Mouse (Mus musculus): ENCODE measurements around the gene Mterf1a. TPM values are rescaled to one million over a fixed set of nuclear protein-coding genes. Genes with fewer than 3 reads are reported as not detected.
"Not testable (repeated sequence)": the region's sequence is repeated elsewhere in the genome, so short reads cannot be mapped to it uniquely, and the experiment has no call there.

Gene Mterf1a
- polyA plus RNA-seq, 1 experiment from 2014 or later: 4.8 TPM

DNA sequence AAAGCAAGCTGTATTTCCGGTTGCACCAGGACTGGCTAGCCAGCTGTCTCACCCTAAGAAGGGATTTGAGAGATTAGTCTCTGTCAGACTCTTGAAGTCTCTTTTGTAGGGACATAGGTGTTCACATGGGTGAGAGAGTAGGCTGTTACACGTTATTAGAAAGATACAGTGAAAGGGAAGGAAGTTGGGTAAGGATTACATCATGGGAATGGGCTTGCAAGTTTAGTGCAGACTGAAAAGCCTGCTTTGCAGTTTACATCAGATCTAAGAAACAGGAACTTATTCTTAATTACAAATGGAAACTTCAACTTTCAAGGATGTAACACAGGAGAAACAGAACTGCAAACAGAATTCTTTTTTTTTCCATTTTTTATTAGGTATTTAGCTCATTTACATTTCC is 11.7 kb upstream of the Mterf1a start:
- WGBS: 61% methylated on average over 2 of the region's 2 CpGs
- Histone ChIP-seq H3K27me3 (ENCODE audit: control insufficient read depth, insufficient read depth, low read length) (no peaks in the 10 kb centered on the region), H3K4me3 (ENCODE audit: control insufficient read depth in 1 of 2, insufficient read depth in 1 of 2, low read depth in 1 of 2, low read length in 2 of 2) (no peak overlapping the region), H3K4me2 (ENCODE audit: low read length) (no peak overlapping the region), H3K9ac (ENCODE audit: low read length) (no peak overlapping the region), H3K36me3 (ENCODE audit: control insufficient read depth, insufficient read depth, low read length) (no peaks in the 10 kb centered on the region), H3K9me3 (ENCODE audit: control insufficient read depth, low read length) (no peaks in the 10 kb centered on the region), H3K4me1 (ENCODE audit: control insufficient read depth in 2 of 2, insufficient read depth in 2 of 2, low read length in 2 of 2) (peaks cover 0 to 3% of the 10 kb centered on the region in 2 experiments; a peak in 2 of 4 replicates), H3K27ac (replicated peaks in 1 of 2; ENCODE audit: control insufficient read depth in 1 of 2, insufficient read depth in 1 of 2, low read depth in 2 of 2, low read length in 2 of 2) (no peak overlapping the region)
- no peak for ATAC-seq (ENCODE audit: insufficient number of reproducible peaks, insufficient read depth, low FRiP score, low read depth)

DNA sequence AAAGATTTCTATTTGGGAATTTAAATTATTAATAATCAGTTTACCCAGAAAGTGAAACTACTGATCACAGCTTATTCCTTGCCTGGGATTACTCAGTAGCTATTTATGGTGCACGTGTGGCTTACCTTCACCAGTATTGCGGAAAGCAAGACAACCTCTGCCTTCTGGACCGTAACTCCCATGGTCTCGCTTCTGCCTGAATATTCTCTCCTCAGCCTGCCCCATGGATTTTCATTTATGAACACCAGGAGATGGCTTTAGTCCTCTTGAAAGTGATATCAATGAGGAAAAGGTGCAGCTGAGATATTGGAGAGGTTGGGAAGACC is 524 bp upstream of the Mterf1a start:
- not testable (repeated sequence) for H3K4me1 ChIP-seq (ENCODE audit: control insufficient read depth in 2 of 2, insufficient read depth in 2 of 2, low read length in 2 of 2); H3K4me2 ChIP-seq (ENCODE audit: low read length); ATAC-seq (ENCODE audit: insufficient number of reproducible peaks, insufficient read depth, low FRiP score, low read depth); H3K27ac ChIP-seq (replicated peaks in 1 of 2; ENCODE audit: control insufficient read depth in 1 of 2, insufficient read depth in 1 of 2, low read depth in 2 of 2, low read length in 2 of 2); H3K9me3 ChIP-seq (ENCODE audit: control insufficient read depth, low read length); H3K27me3 ChIP-seq (ENCODE audit: control insufficient read depth, insufficient read depth, low read length); H3K9ac ChIP-seq (ENCODE audit: low read length); H3K36me3 ChIP-seq (ENCODE audit: control insufficient read depth, insufficient read depth, low read length)
- peak overlapping the region in 1 of 2 experiments; percentile 19; a peak in 1 of 4 replicates for H3K4me3 ChIP-seq (ENCODE audit: control insufficient read depth in 1 of 2, insufficient read depth in 1 of 2, low read depth in 1 of 2, low read length in 2 of 2)
- 90% methylated on average over 4 of the region's 4 CpGs for WGBS

DNA sequence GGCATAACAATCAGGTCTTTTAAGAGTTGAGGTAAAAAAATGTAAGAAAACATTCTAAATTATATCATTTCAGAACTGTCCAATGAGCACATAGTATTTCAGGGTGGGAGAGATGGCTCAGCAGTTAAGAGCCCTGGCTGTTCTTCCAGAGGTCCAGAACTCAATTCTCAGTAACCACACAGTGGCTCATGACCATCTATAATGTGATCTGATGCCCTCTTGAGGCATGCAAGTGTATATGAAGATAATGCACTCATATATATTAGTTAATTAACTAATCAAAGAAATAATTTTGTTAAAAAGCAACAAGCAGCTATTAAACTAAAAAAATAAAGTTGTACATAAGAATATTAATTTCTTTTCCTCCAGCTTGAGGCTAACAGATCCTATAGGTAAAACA is 4.5 kb downstream of the Mterf1a start:
- Histone ChIP-seq H3K4me2 (ENCODE audit: low read length) (no peak overlapping the region), H3K9me3 (ENCODE audit: control insufficient read depth, low read length) (no peaks in the 10 kb centered on the region), H3K4me1 (ENCODE audit: control insufficient read depth in 2 of 2, insufficient read depth in 2 of 2, low read length in 2 of 2) (no peaks in the 10 kb centered on the region), H3K4me3 (ENCODE audit: control insufficient read depth in 1 of 2, insufficient read depth in 1 of 2, low read depth in 1 of 2, low read length in 2 of 2) (no peak overlapping the region), H3K9ac (ENCODE audit: low read length) (no peak overlapping the region), H3K36me3 (ENCODE audit: control insufficient read depth, insufficient read depth, low read length) (no peaks in the 10 kb centered on the region), H3K27me3 (ENCODE audit: control insufficient read depth, insufficient read depth, low read length) (no peaks in the 10 kb centered on the region), H3K27ac (replicated peaks in 1 of 2; ENCODE audit: control insufficient read depth in 1 of 2, insufficient read depth in 1 of 2, low read depth in 2 of 2, low read length in 2 of 2) (no peak overlapping the region)
- no peak for ATAC-seq (ENCODE audit: insufficient number of reproducible peaks, insufficient read depth, low FRiP score, low read depth)

DNA sequence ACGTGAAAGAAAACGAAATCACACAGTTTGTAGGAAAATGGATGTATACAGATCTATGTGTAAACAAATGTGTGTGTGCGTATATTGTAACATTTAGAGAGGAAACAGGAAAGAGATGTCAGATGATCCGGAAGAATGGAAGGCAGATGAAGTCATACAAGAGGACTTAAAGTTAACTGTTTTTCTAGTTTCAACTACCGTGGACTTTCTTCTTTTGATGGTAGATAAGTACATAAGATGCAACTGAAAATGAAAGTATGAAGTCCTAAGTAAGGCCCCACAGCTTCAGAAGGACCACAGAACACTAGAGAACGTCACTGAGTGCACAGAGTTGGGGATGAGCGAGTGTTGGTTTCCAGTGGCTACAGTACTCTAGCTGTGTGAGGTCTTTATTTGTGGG is 6.9 kb downstream of the Mterf1a start:
- not testable (repeated sequence) for H3K9ac ChIP-seq (ENCODE audit: low read length); H3K4me3 ChIP-seq (ENCODE audit: control insufficient read depth in 1 of 2, insufficient read depth in 1 of 2, low read depth in 1 of 2, low read length in 2 of 2); ATAC-seq (ENCODE audit: insufficient number of reproducible peaks, insufficient read depth, low FRiP score, low read depth); H3K9me3 ChIP-seq (ENCODE audit: control insufficient read depth, low read length); H3K4me2 ChIP-seq (ENCODE audit: low read length); H3K27me3 ChIP-seq (ENCODE audit: control insufficient read depth, insufficient read depth, low read length); H3K36me3 ChIP-seq (ENCODE audit: control insufficient read depth, insufficient read depth, low read length); H3K4me1 ChIP-seq (ENCODE audit: control insufficient read depth in 2 of 2, insufficient read depth in 2 of 2, low read length in 2 of 2); H3K27ac ChIP-seq (replicated peaks in 1 of 2; ENCODE audit: control insufficient read depth in 1 of 2, insufficient read depth in 1 of 2, low read depth in 2 of 2, low read length in 2 of 2)
- 74% methylated on average over 6 of the region's 7 CpGs for WGBS

DNA sequence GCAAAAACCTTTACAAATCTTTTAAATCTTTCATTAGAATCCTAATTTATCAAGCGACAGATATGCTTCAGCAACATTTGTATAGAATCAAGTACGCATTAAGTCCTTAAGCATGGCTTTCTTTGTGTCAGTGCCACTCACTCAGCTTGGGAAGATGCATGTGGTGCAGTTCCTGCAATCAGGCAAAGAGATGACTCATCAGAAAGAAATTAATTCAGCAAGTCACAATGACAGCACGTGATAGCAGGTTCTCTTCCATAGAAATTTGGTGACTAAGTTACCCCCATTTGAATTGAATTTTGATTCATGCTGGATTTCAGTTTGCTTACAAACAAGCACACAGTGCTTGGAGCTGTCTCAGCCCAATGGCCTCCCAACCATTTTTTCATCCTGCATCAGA is 20.2 kb downstream of the Mterf1a start:
- WGBS: 71% methylated on average over 3 of the region's 3 CpGs
- Histone ChIP-seq H3K36me3 (ENCODE audit: control insufficient read depth, insufficient read depth, low read length) (no peaks in the 10 kb centered on the region), H3K27ac (replicated peaks in 1 of 2; ENCODE audit: control insufficient read depth in 1 of 2, insufficient read depth in 1 of 2, low read depth in 2 of 2, low read length in 2 of 2) (no peak overlapping the region), H3K9ac (ENCODE audit: low read length) (no peak overlapping the region), H3K4me1 (ENCODE audit: control insufficient read depth in 2 of 2, insufficient read depth in 2 of 2, low read length in 2 of 2) (no peaks in the 10 kb centered on the region), H3K4me2 (ENCODE audit: low read length) (no peak overlapping the region), H3K27me3 (ENCODE audit: control insufficient read depth, insufficient read depth, low read length) (no peaks in the 10 kb centered on the region), H3K4me3 (ENCODE audit: control insufficient read depth in 1 of 2, insufficient read depth in 1 of 2, low read depth in 1 of 2, low read length in 2 of 2) (no peak overlapping the region), H3K9me3 (ENCODE audit: control insufficient read depth, low read length) (no peaks in the 10 kb centered on the region)
- ATAC-seq (ENCODE audit: insufficient number of reproducible peaks, insufficient read depth, low FRiP score, low read depth): no peak

DNA sequence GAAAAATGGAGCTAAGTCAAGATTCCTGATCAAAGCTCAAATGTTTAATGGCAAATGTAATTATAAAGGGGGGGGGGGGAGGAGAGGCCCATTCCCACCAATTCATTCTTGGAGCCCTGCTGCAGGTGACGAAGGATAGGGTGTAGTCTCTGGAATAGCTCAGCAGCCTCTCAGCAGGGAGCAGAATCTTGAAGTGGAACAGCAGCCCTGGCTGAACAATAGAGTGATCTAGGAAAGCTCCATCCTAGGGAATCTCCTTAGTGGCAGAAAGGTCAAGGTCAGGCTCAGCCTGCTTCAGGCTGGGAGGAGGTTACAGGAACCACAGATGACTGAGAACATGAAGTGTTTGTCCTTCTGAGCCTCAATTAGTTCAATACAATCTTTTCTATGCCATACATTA is 21.4 kb downstream of the Mterf1a start:
- H3K27ac ChIP-seq (replicated peaks in 1 of 2; ENCODE audit: control insufficient read depth in 1 of 2, insufficient read depth in 1 of 2, low read depth in 2 of 2, low read length in 2 of 2): no peak overlapping the region
- no peaks in the 10 kb centered on the region for H3K27me3 ChIP-seq (ENCODE audit: control insufficient read depth, insufficient read depth, low read length)
- ATAC-seq (ENCODE audit: insufficient number of reproducible peaks, insufficient read depth, low FRiP score, low read depth): no peak
- no peaks in the 10 kb centered on the region for H3K4me1 ChIP-seq (ENCODE audit: control insufficient read depth in 2 of 2, insufficient read depth in 2 of 2, low read length in 2 of 2)
- no peaks in the 10 kb centered on the region for H3K36me3 ChIP-seq (ENCODE audit: control insufficient read depth, insufficient read depth, low read length)
- H3K4me2 ChIP-seq (ENCODE audit: low read length): no peak overlapping the region
- no peaks in the 10 kb centered on the region for H3K9me3 ChIP-seq (ENCODE audit: control insufficient read depth, low read length)
- H3K4me3 ChIP-seq (ENCODE audit: control insufficient read depth in 1 of 2, insufficient read depth in 1 of 2, low read depth in 1 of 2, low read length in 2 of 2): no peak overlapping the region
- WGBS: 61% methylated on average over 1 of the region's 1 CpGs
- H3K9ac ChIP-seq (ENCODE audit: low read length): no peak overlapping the region

DNA sequence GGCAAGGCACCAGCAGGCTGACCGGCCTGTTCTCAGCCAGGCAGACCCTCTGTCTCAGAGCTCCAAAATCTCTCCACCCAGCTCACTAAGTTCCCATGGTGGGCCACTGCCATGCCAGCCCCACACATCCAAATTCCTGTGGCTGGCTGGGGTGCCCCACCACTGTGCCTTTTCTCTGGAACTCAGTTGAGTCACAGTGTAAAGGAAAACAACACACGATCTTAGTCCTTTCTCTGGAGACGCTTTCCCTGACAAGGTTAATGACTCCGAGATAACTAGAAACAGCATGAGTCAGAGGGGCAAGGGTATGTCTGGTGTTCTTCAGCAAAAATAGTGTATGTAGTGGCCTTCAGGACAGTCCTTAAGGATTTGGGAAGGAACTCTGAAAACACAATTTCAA is 23.6 kb downstream of the Mterf1a start:
- no peaks in the 10 kb centered on the region for H3K36me3 ChIP-seq (ENCODE audit: control insufficient read depth, insufficient read depth, low read length)
- H3K9ac ChIP-seq (ENCODE audit: low read length): no peak overlapping the region
- no peak overlapping the region for H3K4me3 ChIP-seq (ENCODE audit: control insufficient read depth in 1 of 2, insufficient read depth in 1 of 2, low read depth in 1 of 2, low read length in 2 of 2)
- no peak overlapping the region for H3K27ac ChIP-seq (replicated peaks in 1 of 2; ENCODE audit: control insufficient read depth in 1 of 2, insufficient read depth in 1 of 2, low read depth in 2 of 2, low read length in 2 of 2)
- H3K9me3 ChIP-seq (ENCODE audit: control insufficient read depth, low read length): no peaks in the 10 kb centered on the region
- no peaks in the 10 kb centered on the region for H3K27me3 ChIP-seq (ENCODE audit: control insufficient read depth, insufficient read depth, low read length)
- H3K4me2 ChIP-seq (ENCODE audit: low read length): no peak overlapping the region
- 32% methylated on average over 4 of the region's 4 CpGs for whole genome bisulfite sequencing
- no peaks in the 10 kb centered on the region for H3K4me1 ChIP-seq (ENCODE audit: control insufficient read depth in 2 of 2, insufficient read depth in 2 of 2, low read length in 2 of 2)
- ATAC-seq (ENCODE audit: insufficient number of reproducible peaks, insufficient read depth, low FRiP score, low read depth): no peak

DNA sequence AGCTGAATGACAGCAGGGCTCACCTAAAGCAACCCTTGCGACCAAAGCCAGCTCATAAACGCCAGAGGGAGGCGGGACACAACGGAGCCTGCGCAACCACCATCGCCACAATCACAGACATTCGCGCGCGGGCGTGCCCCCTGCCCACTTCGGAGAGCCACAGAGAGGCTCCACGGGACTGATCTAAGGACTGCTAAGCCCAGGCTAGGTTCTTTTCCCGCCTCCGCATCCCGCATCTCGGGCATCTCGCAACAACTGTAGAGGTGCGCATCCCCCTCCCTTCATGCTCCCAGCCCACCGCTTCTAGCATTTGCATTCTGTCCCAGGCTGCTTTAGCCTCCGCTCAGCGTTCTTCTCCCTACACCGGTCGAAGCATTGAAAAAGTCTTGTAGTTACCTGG is 48.7 kb downstream of the Mterf1a start, which contains the start of gene Lrrd1:
Gene Lrrd1 (plus strand): TSS at position 148 of the 400 bp plus-strand sequence.
- Histone ChIP-seq H3K4me1 (ENCODE audit: control insufficient read depth in 2 of 2, insufficient read depth in 2 of 2, low read length in 2 of 2) (peaks cover 0 to 2% of the 10 kb centered on the region in 2 experiments; a peak in 1 of 4 replicates), H3K27ac (replicated peaks in 1 of 2; ENCODE audit: control insufficient read depth in 1 of 2, insufficient read depth in 1 of 2, low read depth in 2 of 2, low read length in 2 of 2) (no peak within 1 kb of the TSS), H3K9ac (ENCODE audit: low read length) (peak within 1 kb of the TSS; percentile 54), H3K4me2 (ENCODE audit: low read length) (peak within 1 kb of the TSS; percentile 73), H3K9me3 (ENCODE audit: control insufficient read depth, low read length) (no peaks in the 10 kb centered on the region), H3K4me3 (ENCODE audit: control insufficient read depth in 1 of 2, insufficient read depth in 1 of 2, low read depth in 1 of 2, low read length in 2 of 2) (peak within 1 kb of the TSS; percentile 44 to 53), H3K36me3 (ENCODE audit: control insufficient read depth, insufficient read depth, low read length) (peaks cover 24% of the 10 kb centered on the region), H3K27me3 (ENCODE audit: control insufficient read depth, insufficient read depth, low read length) (no peaks in the 10 kb centered on the region)
- 4% methylated on average over 24 of the region's 24 CpGs for WGBS
- ATAC-seq (ENCODE audit: insufficient number of reproducible peaks, insufficient read depth, low FRiP score, low read depth): no peak
